ENCODE assay signal across 8 mouse cellular contexts in genomic region chr2:35649708-35650107, GRCm38 (mm10).
DNase-seq lines count a peak whose midpoint lies in the region; ATAC-seq and TF ChIP-seq lines count a peak whose summit lies in the region.

No protein-coding gene starts in this region.

- no peak for TF ChIP-seq EP300 in liver, embryonic 14.5 days (IDR thresholded peaks at IDR 0.05; ENCODE audit: low read depth)
- TF ChIP-seq EP300 in stomach, postnatal 0 days (optimal IDR thresholded peaks at IDR 0.05) = no peak

- H3K27me3 ChIP-seq in forebrain, embryonic 11.5 days (ENCODE audit: control insufficient read depth, insufficient read depth, low read length) = no peaks in the 10 kb centered on the region
- no peaks in the 10 kb centered on the region for H3K27me3 ChIP-seq in liver, embryonic 14.5 days (ENCODE audit: control insufficient read depth, insufficient read depth, low read length)
- H3K27me3 ChIP-seq in neural tube, embryonic 14.5 days (ENCODE audit: control insufficient read depth, insufficient read depth, low read length) = no peaks in the 10 kb centered on the region
- H3K27me3 ChIP-seq in stomach, postnatal 0 days (ENCODE audit: control insufficient read depth, insufficient read depth, low read length) = no peaks in the 10 kb centered on the region

- H3K4me2 ChIP-seq in forebrain, embryonic 11.5 days (ENCODE audit: low read depth, low read length, severe bottlenecking) = no peak overlapping the region
- no peak overlapping the region for H3K4me2 ChIP-seq in liver, embryonic 14.5 days (ENCODE audit: low read depth)
- H3K4me2 ChIP-seq in neural tube, embryonic 14.5 days (ENCODE audit: low read depth, low read length) = no peak overlapping the region
- no peak overlapping the region for H3K4me2 ChIP-seq in stomach, postnatal 0 days (replicated peaks; ENCODE audit: low read depth)

- DNase-seq in A20 (ENCODE audit: low read depth, low spot score) = peak; percentile 63
- peak; percentile 84 for DNase-seq in forebrain, embryonic 11.5 days (ENCODE audit: low spot score)
- DNase-seq in heart, postnatal 10 days = peak; percentile 89 to 94
- peak; percentile 78 to 94 for DNase-seq in kidney, postnatal 36 days
- DNase-seq in liver, embryonic 14.5 days (ENCODE audit: low read depth in 3 of 3, low spot score in 3 of 3) = peak in 1 of 3 experiments; percentile 11
- peak; percentile 82 for DNase-seq in stomach, postnatal 0 days (ENCODE audit: low spot score)

- no peak overlapping the region for H3K4me3 ChIP-seq in bone marrow macrophage, adult 2 months (ENCODE audit: insufficient read depth, low read length)
- no peak overlapping the region for H3K4me3 ChIP-seq in forebrain, embryonic 11.5 days (ENCODE audit: low read depth, low read length)
- no peak overlapping the region for H3K4me3 ChIP-seq in liver, embryonic 14.5 days (ENCODE audit: insufficient read depth in 1 of 2, low read depth in 2 of 2, low read length in 2 of 2)
- H3K4me3 ChIP-seq in neural tube, embryonic 14.5 days (ENCODE audit: low read depth, low read length) = no peak overlapping the region
- H3K4me3 ChIP-seq in stomach, postnatal 0 days (ENCODE audit: low read depth, low read length) = no peak overlapping the region

- no peak overlapping the region for H3K9ac ChIP-seq in forebrain, embryonic 11.5 days (ENCODE audit: low read length)
- no peak overlapping the region for H3K9ac ChIP-seq in liver, embryonic 14.5 days (replicated peaks)
- no peak overlapping the region for H3K9ac ChIP-seq in neural tube, embryonic 14.5 days (replicated peaks; ENCODE audit: low read depth, low read length)
- no peak overlapping the region; the same call in 1 of the 2 replicates for H3K9ac ChIP-seq in stomach, postnatal 0 days (ENCODE audit: low read length)

- intact Hi-C loops in heart, postnatal 10 days (cut with DNase I) = loop anchor here (1.0 to 2.0 kb wide), 3 partner anchors 105 to 281 kb away; no protein-coding TSS in a partner anchor

- H3K4me1 ChIP-seq in bone marrow macrophage, adult 2 months (ENCODE audit: control insufficient read depth, insufficient read depth, low read length) = no peaks in the 10 kb centered on the region
- H3K4me1 ChIP-seq in forebrain, embryonic 11.5 days (replicated peaks; ENCODE audit: control insufficient read depth, insufficient read depth, low read length) = no peaks in the 10 kb centered on the region
- 0 out of 4 replicates have a peak, but pooled peaks cover 0 to 2% of the 10 kb centered on the region in 2 experiments for H3K4me1 ChIP-seq in liver, embryonic 14.5 days (replicated peaks; ENCODE audit: control insufficient read depth in 2 of 2, insufficient read depth in 2 of 2, low read length in 1 of 2)
- 0 out of 2 replicates have a peak, but pooled peaks cover 3% of the 10 kb centered on the region for H3K4me1 ChIP-seq in neural tube, embryonic 14.5 days (ENCODE audit: control insufficient read depth, insufficient read depth, low read length)
- peaks cover 5% of the 10 kb centered on the region; the same call in 1 of the 2 replicates for H3K4me1 ChIP-seq in stomach, postnatal 0 days (replicated peaks; ENCODE audit: control insufficient read depth, insufficient read depth)

- 38% methylated on average over 4 of the region's 4 CpGs for WGBS in forebrain, embryonic 11.5 days
- WGBS in liver, embryonic 14.5 days (ENCODE audit: insufficient replicate concordance) = 27% methylated on average over 4 of the region's 4 CpGs
- 31% methylated on average over 4 of the region's 4 CpGs for WGBS in neural tube, embryonic 14.5 days
- WGBS in stomach, postnatal 0 days = 35% methylated on average over 4 of the region's 4 CpGs

- H3K9me3 ChIP-seq in forebrain, embryonic 11.5 days (ENCODE audit: control insufficient read depth, low read length) = no peaks in the 10 kb centered on the region
- H3K9me3 ChIP-seq in liver, embryonic 14.5 days (ENCODE audit: control insufficient read depth, low read length) = no peaks in the 10 kb centered on the region
- H3K9me3 ChIP-seq in neural tube, embryonic 14.5 days (ENCODE audit: control insufficient read depth, low read length) = no peaks in the 10 kb centered on the region
- H3K9me3 ChIP-seq in stomach, postnatal 0 days (ENCODE audit: control insufficient read depth, low read length) = no peaks in the 10 kb centered on the region

- no peak overlapping the region for H3K27ac ChIP-seq in bone marrow macrophage, adult 2 months (ENCODE audit: insufficient read depth, low read depth, low read length)
- no peak overlapping the region for H3K27ac ChIP-seq in forebrain, embryonic 11.5 days (ENCODE audit: low read depth, low read length)
- no peak overlapping the region for H3K27ac ChIP-seq in liver, embryonic 14.5 days
- no peak overlapping the region for H3K27ac ChIP-seq in neural tube, embryonic 14.5 days (ENCODE audit: low read depth, low read length)
- H3K27ac ChIP-seq in stomach, postnatal 0 days (replicated peaks) = no peak overlapping the region

- H3K36me3 ChIP-seq in forebrain, embryonic 11.5 days (ENCODE audit: control insufficient read depth, insufficient read depth, low read length) = no peaks in the 10 kb centered on the region
- H3K36me3 ChIP-seq in liver, embryonic 14.5 days (replicated peaks; ENCODE audit: control insufficient read depth, insufficient read depth, low read depth) = no peaks in the 10 kb centered on the region
- no peaks in the 10 kb centered on the region for H3K36me3 ChIP-seq in neural tube, embryonic 14.5 days (ENCODE audit: control insufficient read depth, insufficient read depth, low read length)
- no peaks in the 10 kb centered on the region; the same call in 1 of the 2 replicates for H3K36me3 ChIP-seq in stomach, postnatal 0 days (ENCODE audit: control insufficient read depth, insufficient read depth, low read length)

- peak; percentile 90 for TF ChIP-seq CTCF in bone marrow macrophage, adult 2 months (IDR thresholded peaks at IDR 0.05; ENCODE audit: low read depth, low read length)
- peak; percentile 82 for TF ChIP-seq CTCF in liver, embryonic 14.5 days (IDR thresholded peaks at IDR 0.05; ENCODE audit: low read depth)
- peak; percentile 97 for TF ChIP-seq CTCF in stomach, postnatal 0 days (IDR thresholded peaks at IDR 0.05; ENCODE audit: low read depth)

- TF ChIP-seq POLR2A in bone marrow macrophage, adult 2 months (IDR thresholded peaks at IDR 0.05; ENCODE audit: borderline replicate concordance, low read depth, low read length) = no peak

- ATAC-seq in forebrain, embryonic 11.5 days (replicated peaks; ENCODE audit: low FRiP score) = peak; percentile 72
- no peak for ATAC-seq in liver, embryonic 14.5 days (ENCODE audit: insufficient read depth)
- ATAC-seq in neural tube, embryonic 14.5 days (ENCODE audit: low read depth) = peak; percentile 68; the same call in 1 of the 2 replicates
- ATAC-seq in stomach, postnatal 0 days (ENCODE audit: low FRiP score, low TSS enrichment) = peak; percentile 63
